Mouse (Mus musculus): ENCODE data around the gene Sirt4. TPM values are rescaled to one million over a fixed set of nuclear protein-coding genes. Genes with fewer than 3 reads are reported as not detected.
"Not testable (repeated sequence)": the region's sequence is repeated elsewhere in the genome, so short reads cannot be mapped to it uniquely, and the experiment has no call there.

Gene Sirt4
- total RNA-seq, 2 experiments from 2014 or later = 7.1 to 9.2 TPM

GRCm38 (mm10) chr5:115516081-115516907, 31.8 kb upstream of the Sirt4 start:
- peak; percentile 84 for ATAC-seq (replicated peaks; ENCODE audit: poor library complexity, severe bottlenecking)

GRCm38 (mm10) chr5:115514896-115515587, 30.5 kb upstream of the Sirt4 start:
- ATAC-seq (replicated peaks; ENCODE audit: poor library complexity, severe bottlenecking) = no peak

- no peak for ATAC-seq (replicated peaks; ENCODE audit: poor library complexity, severe bottlenecking)
These were observed 29.8 kb upstream of the Sirt4 start for GRCm38 (mm10) chr5:115514346-115514745.

GRCm38 (mm10) chr5:115513721-115514120, 29.2 kb upstream of the Sirt4 start:
- ATAC-seq (replicated peaks; ENCODE audit: poor library complexity, severe bottlenecking) = no peak

- ATAC-seq (replicated peaks; ENCODE audit: poor library complexity, severe bottlenecking) = no peak
These were observed 28.7 kb upstream of the Sirt4 start for GRCm38 (mm10) chr5:115513246-115513645.

- no peak for ATAC-seq (replicated peaks; ENCODE audit: poor library complexity, severe bottlenecking)
These were observed 27.9 kb upstream of the Sirt4 start for GRCm38 (mm10) chr5:115512375-115512774.

- peak; percentile 63 for ATAC-seq (replicated peaks; ENCODE audit: poor library complexity, severe bottlenecking)
These were observed 25.5 kb upstream of the Sirt4 start for GRCm38 (mm10) chr5:115509790-115510689.

GRCm38 (mm10) chr5:115509321-115509761, 24.8 kb upstream of the Sirt4 start:
- peak; percentile 25; the same call in 1 of the 2 replicates for ATAC-seq (replicated peaks; ENCODE audit: poor library complexity, severe bottlenecking)

GRCm38 (mm10) chr5:115508859-115509147, 24.3 kb upstream of the Sirt4 start:
- no peak for ATAC-seq (replicated peaks; ENCODE audit: poor library complexity, severe bottlenecking)

- no peak for ATAC-seq (replicated peaks; ENCODE audit: poor library complexity, severe bottlenecking)
These were observed 23.7 kb upstream of the Sirt4 start for GRCm38 (mm10) chr5:115507981-115508858.

GRCm38 (mm10) chr5:115507267-115507980, 22.9 kb upstream of the Sirt4 start:
- no peak for ATAC-seq (replicated peaks; ENCODE audit: poor library complexity, severe bottlenecking)

GRCm38 (mm10) chr5:115506454-115507201, 22.1 kb upstream of the Sirt4 start, which contains the start of gene Pxn:
Gene Pxn, plus strand, starts transcription at chr5:115506676.
- peak; percentile 78 for ATAC-seq (replicated peaks; ENCODE audit: poor library complexity, severe bottlenecking)

- ATAC-seq (replicated peaks; ENCODE audit: poor library complexity, severe bottlenecking) = not testable (repeated sequence)
These were observed 21.1 kb upstream of the Sirt4 start for GRCm38 (mm10) chr5:115505617-115506016.

GRCm38 (mm10) chr5:115503035-115503434, 18.5 kb upstream of the Sirt4 start:
- no peak for ATAC-seq (replicated peaks; ENCODE audit: poor library complexity, severe bottlenecking)

- peak; percentile 97 for ATAC-seq (replicated peaks; ENCODE audit: poor library complexity, severe bottlenecking)
These were observed 15.9 kb upstream of the Sirt4 start for GRCm38 (mm10) chr5:115500383-115500935.

- ATAC-seq (replicated peaks; ENCODE audit: poor library complexity, severe bottlenecking) = no peak
These were observed 14.0 kb upstream of the Sirt4 start for GRCm38 (mm10) chr5:115498307-115499240.

- ATAC-seq (replicated peaks; ENCODE audit: poor library complexity, severe bottlenecking) = no peak
These were observed 12.5 kb upstream of the Sirt4 start for GRCm38 (mm10) chr5:115497033-115497432.
